ENCODE assay signal across 8 mouse cellular contexts in the genomic region with DNA sequence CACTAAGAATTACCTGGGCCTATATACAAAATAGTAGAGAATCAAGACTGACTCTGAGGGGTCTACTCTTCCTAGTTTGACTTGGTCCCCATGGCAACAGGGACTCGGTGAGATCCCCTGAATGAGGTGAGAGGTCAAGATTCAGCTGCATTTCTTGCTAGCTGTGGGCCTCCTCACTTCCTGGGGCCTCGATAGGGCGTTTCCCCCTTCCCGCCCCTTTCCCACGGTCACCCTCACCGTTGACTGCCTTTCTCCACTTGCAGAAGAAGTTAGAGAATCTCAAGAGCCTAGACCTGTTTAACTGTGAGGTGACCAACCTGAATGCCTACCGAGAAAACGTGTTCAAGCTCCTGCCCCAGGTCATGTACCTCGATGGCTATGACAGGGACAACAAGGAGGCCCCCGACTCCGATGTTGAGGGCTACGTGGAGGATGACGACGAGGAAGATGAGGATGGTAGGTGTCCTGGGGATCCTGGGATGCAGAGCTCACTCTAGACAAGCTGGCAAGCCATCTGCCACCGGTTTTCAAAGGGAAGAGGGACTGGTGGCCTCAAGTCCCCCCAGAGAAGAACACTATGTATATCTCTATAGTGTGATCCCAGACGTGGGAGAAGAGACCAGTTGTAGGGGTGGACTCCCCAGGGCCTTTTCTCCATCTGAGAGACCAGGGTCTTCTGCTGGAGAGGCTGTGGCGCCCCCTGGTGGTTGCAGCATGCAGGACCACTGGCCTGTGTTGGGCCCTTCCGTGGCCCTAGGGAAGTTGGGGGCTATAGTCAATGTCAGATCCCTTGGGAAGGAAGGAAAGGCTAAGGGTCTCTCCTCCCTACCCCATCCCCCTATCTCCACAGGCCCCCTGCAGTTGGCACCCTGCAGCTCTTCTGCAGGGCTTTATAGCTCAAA. TPM values are rescaled to one million over a fixed set of nuclear protein-coding genes. Genes with fewer than 3 reads are reported as not detected.
DNase-seq lines count a peak whose midpoint lies in the region; ATAC-seq lines count a peak whose summit lies in the region.

No protein-coding gene starts in this region.

- H3K27me3 ChIP-seq in midbrain, embryonic 14.5 days (ENCODE audit: control insufficient read depth, insufficient read depth, low read length) = no peaks in the 10 kb centered on the region
- no peaks in the 10 kb centered on the region for H3K27me3 ChIP-seq in midbrain, embryonic 16.5 days (ENCODE audit: control insufficient read depth, insufficient read depth, low read depth, low read length)
- H3K27me3 ChIP-seq in intestine, embryonic 15.5 days (replicated peaks) = no peaks in the 10 kb centered on the region
- H3K27me3 ChIP-seq in liver, embryonic 16.5 days (ENCODE audit: control insufficient read depth, insufficient read depth, low read depth, low read length) = no peaks in the 10 kb centered on the region

- no peak overlapping the region for H3K27ac ChIP-seq in midbrain, embryonic 14.5 days (replicated peaks; ENCODE audit: low read depth, low read length)
- no peak overlapping the region for H3K27ac ChIP-seq in midbrain, embryonic 16.5 days (ENCODE audit: low read length)
- peak overlapping the region; percentile 51; the same call in 1 of the 2 replicates for H3K27ac ChIP-seq in intestine, embryonic 15.5 days
- no peak overlapping the region for H3K27ac ChIP-seq in liver, embryonic 16.5 days (ENCODE audit: low read length)

- no peaks in the 10 kb centered on the region for H3K9me3 ChIP-seq in midbrain, embryonic 14.5 days (ENCODE audit: control insufficient read depth, low read length)
- no peaks in the 10 kb centered on the region for H3K9me3 ChIP-seq in midbrain, embryonic 16.5 days (replicated peaks; ENCODE audit: control insufficient read depth, low read length, poor library complexity, severe bottlenecking)
- no peaks in the 10 kb centered on the region for H3K9me3 ChIP-seq in intestine, embryonic 15.5 days
- no peaks in the 10 kb centered on the region for H3K9me3 ChIP-seq in liver, embryonic 16.5 days (replicated peaks; ENCODE audit: control insufficient read depth, low read length)

- H3K36me3 ChIP-seq in midbrain, embryonic 14.5 days (ENCODE audit: control insufficient read depth, insufficient read depth, low read length) = peaks cover 52% of the 10 kb centered on the region
- peaks cover 24% of the 10 kb centered on the region for H3K36me3 ChIP-seq in midbrain, embryonic 16.5 days (ENCODE audit: control insufficient read depth, insufficient read depth, low read length)
- H3K36me3 ChIP-seq in intestine, embryonic 15.5 days = peaks cover 31% of the 10 kb centered on the region
- peaks cover 9% of the 10 kb centered on the region for H3K36me3 ChIP-seq in liver, embryonic 16.5 days (ENCODE audit: control insufficient read depth, insufficient read depth)

- no peak for ATAC-seq in midbrain, embryonic 14.5 days (ENCODE audit: low FRiP score, low TSS enrichment)
- ATAC-seq in midbrain, embryonic 16.5 days = no peak
- peak; percentile 27; the same call in 1 of the 2 replicates for ATAC-seq in intestine, embryonic 15.5 days
- ATAC-seq in liver, embryonic 16.5 days (ENCODE audit: low read depth) = 0 out of 2 replicates have a peak, but pooled peaks have one; percentile 22

- no peak overlapping the region for H3K4me2 ChIP-seq in midbrain, embryonic 14.5 days (ENCODE audit: low read length)
- H3K4me2 ChIP-seq in midbrain, embryonic 16.5 days (ENCODE audit: low read length) = no peak overlapping the region
- H3K4me2 ChIP-seq in intestine, embryonic 15.5 days (replicated peaks) = no peak overlapping the region
- H3K4me2 ChIP-seq in liver, embryonic 16.5 days (ENCODE audit: low read depth, low read length) = no peak overlapping the region

- H3K4me3 ChIP-seq in midbrain, embryonic 14.5 days (replicated peaks; ENCODE audit: low read depth, low read length) = no peak overlapping the region
- no peak overlapping the region for H3K4me3 ChIP-seq in midbrain, embryonic 16.5 days (ENCODE audit: low read depth, low read length)
- H3K4me3 ChIP-seq in intestine, embryonic 15.5 days (replicated peaks) = no peak overlapping the region
- no peak overlapping the region for H3K4me3 ChIP-seq in liver, embryonic 16.5 days (ENCODE audit: low read depth, low read length)

- 62% methylated on average over 18 of the region's 18 CpGs for WGBS in midbrain, embryonic 14.5 days
- WGBS in midbrain, embryonic 16.5 days = 68% methylated on average over 18 of the region's 18 CpGs
- WGBS in intestine, embryonic 15.5 days = 54% methylated on average over 18 of the region's 18 CpGs
- whole genome bisulfite sequencing in liver, embryonic 16.5 days (ENCODE audit: insufficient replicate concordance) = 44% methylated on average over 18 of the region's 18 CpGs

- peak; percentile 53 for DNase-seq in midbrain, embryonic 14.5 days
- DNase-seq in adrenal gland, postnatal 10 days = peak; percentile 88
- peak; percentile 72 for DNase-seq in gastrocnemius, adult 18-20 months (ENCODE audit: low spot score)
- DNase-seq in right cerebral cortex, postnatal 4 days = peak; percentile 76
- DNase-seq in yolk sac, embryonic 10.5 days (ENCODE audit: low spot score) = peak; percentile 42

- H3K4me1 ChIP-seq in midbrain, embryonic 14.5 days (ENCODE audit: control insufficient read depth, insufficient read depth, low read length) = 0 out of 2 replicates have a peak, but pooled peaks cover 10% of the 10 kb centered on the region
- peaks cover 13% of the 10 kb centered on the region for H3K4me1 ChIP-seq in midbrain, embryonic 16.5 days (ENCODE audit: control insufficient read depth, insufficient read depth, low read length)
- H3K4me1 ChIP-seq in intestine, embryonic 15.5 days (replicated peaks) = peaks cover 51% of the 10 kb centered on the region
- H3K4me1 ChIP-seq in liver, embryonic 16.5 days (ENCODE audit: control insufficient read depth, low read depth, low read length) = peaks cover 48% of the 10 kb centered on the region

- H3K9ac ChIP-seq in midbrain, embryonic 14.5 days (replicated peaks; ENCODE audit: low read length) = no peak overlapping the region
- H3K9ac ChIP-seq in midbrain, embryonic 16.5 days (ENCODE audit: low read depth, low read length) = no peak overlapping the region
- no peak overlapping the region for H3K9ac ChIP-seq in intestine, embryonic 15.5 days
- no peak overlapping the region for H3K9ac ChIP-seq in liver, embryonic 16.5 days (ENCODE audit: low read depth, low read length)

RNA-seq across cellular contexts. Expression of gene Anp32a, which starts 32.4 kb away (rescaled TPM):
- 81.0 and 82.1 TPM in 2 replicates for polyA plus RNA-seq in midbrain, embryonic 14.5 days (2014; fragmentation: Nextera tagmentation; extraction: Ambion mirVana)
- 107 and 117 TPM in 2 replicates for polyA plus RNA-seq in midbrain, embryonic 16.5 days (2015; fragmentation: Nextera tagmentation; extraction: Ambion mirVana)
- total RNA-seq in adrenal gland, postnatal 10 days (2021) = 100 to 1,000 TPM; 274 to 316 TPM
- 10 to 100 TPM; 66.9 to 86.5 TPM for total RNA-seq in gastrocnemius, adult 18-20 months (2021)
- 149 and 165 TPM in 2 replicates for polyA plus RNA-seq in intestine, embryonic 15.5 days (2015; fragmentation: Nextera tagmentation; extraction: Ambion mirVana)
- 54.2 and 57.5 TPM in 2 replicates for polyA plus RNA-seq in liver, embryonic 16.5 days (2015; fragmentation: Nextera tagmentation; extraction: Ambion mirVana)

Comparison
In these comparisons a context has a peak if more than half of its experiments do, and no peak if none do; other contexts are left out.
1. ATAC-seq: peak in intestine, embryonic 15.5 days (single experiment) and liver, embryonic 16.5 days (single experiment); none in midbrain, embryonic 14.5 days (single experiment) and midbrain, embryonic 16.5 days (single experiment).
2. Peak in every context shown above with its lines, with median percentiles within 50 percentile points of each other: DNase-seq.